Mouse (Mus musculus) erythroblast, adult 5-6 weeks (primary cell): ENCODE measurements around the gene Slc9a2. TPM values are rescaled to one million over a fixed set of nuclear protein-coding genes. Genes with fewer than 3 reads are reported as not detected.
"Not testable (repeated sequence)": the region's sequence is repeated elsewhere in the genome, so short reads cannot be mapped to it uniquely, and the experiment has no call there.

Experiments
- ATAC-seq: replicated peaks from 2 replicates; pipeline ENCODE4 v1.8.0; 2016; ENCODE audit warnings: moderate number of reproducible peaks, mild to moderate bottlenecking, moderate TSS enrichment, inconsistent platforms; ENCODE audit not compliant: poor library complexity, low FRiP score, severe bottlenecking
- total RNA-seq, 2 experiments: library from RNA; stranded (forward) in 1 of 2; stranded (reverse) in 1 of 2; fragments of 150-400 nt in 1 of 2; fragments of 200-764, 138-1000 nt in 1 of 2; gene quantifications; 2 replicates each; pipeline versions ENCODE4 v1.2.3 to v1.2.4; 2015 to 2017; ENCODE audit warnings: low replicate concordance in 2 of 2

Slc9a2 gene
- total RNA-seq (2015; ENCODE audit: low replicate concordance) (not detected in 2 replicates), total RNA-seq (2017; ENCODE audit: low replicate concordance) (not detected in 2 replicates)

GRCm38 (mm10) chr1:40680067-40680867, at the start of gene Slc9a2:
Gene Slc9a2, plus strand, starts transcription at chr1:40680574.
- ATAC-seq = no peak

GRCm38 (mm10) chr1:40632407-40633062, 47.8 kb upstream of the Slc9a2 start:
- no peak for ATAC-seq

GRCm38 (mm10) chr1:40634608-40635007, 45.8 kb upstream of the Slc9a2 start:
- no peak for ATAC-seq

- no peak for ATAC-seq
These were observed 32.1 kb upstream of the Slc9a2 start for GRCm38 (mm10) chr1:40648234-40648633.

- no peak for ATAC-seq
These were observed 29.4 kb upstream of the Slc9a2 start for GRCm38 (mm10) chr1:40650803-40651497.

GRCm38 (mm10) chr1:40657035-40657434, 23.3 kb upstream of the Slc9a2 start:
- no peak for ATAC-seq

- ATAC-seq = no peak
These were observed 22.3 kb upstream of the Slc9a2 start for GRCm38 (mm10) chr1:40657978-40658496.

- ATAC-seq = no peak
These were observed 21.4 kb upstream of the Slc9a2 start for GRCm38 (mm10) chr1:40659017-40659416.

GRCm38 (mm10) chr1:40659496-40659895, 20.9 kb upstream of the Slc9a2 start:
- ATAC-seq = no peak

- no peak for ATAC-seq
These were observed 19.5 kb upstream of the Slc9a2 start for GRCm38 (mm10) chr1:40660838-40661237.

GRCm38 (mm10) chr1:40665401-40666370, 14.7 kb upstream of the Slc9a2 start:
- ATAC-seq = no peak

GRCm38 (mm10) chr1:40667442-40667841, 12.9 kb upstream of the Slc9a2 start:
- ATAC-seq = not testable (repeated sequence)

- ATAC-seq = no peak
These were observed 10.3 kb upstream of the Slc9a2 start for GRCm38 (mm10) chr1:40670025-40670424.

GRCm38 (mm10) chr1:40671490-40671889, 8.9 kb upstream of the Slc9a2 start:
- ATAC-seq = peak; percentile 62

- ATAC-seq = no peak
These were observed 3.1 kb upstream of the Slc9a2 start for GRCm38 (mm10) chr1:40677306-40677705.

- no peak for ATAC-seq
These were observed 709 bp downstream of the Slc9a2 start for GRCm38 (mm10) chr1:40680868-40681698.

GRCm38 (mm10) chr1:40681699-40682510, 1.5 kb downstream of the Slc9a2 start:
- no peak for ATAC-seq

GRCm38 (mm10) chr1:40694296-40694695, 13.9 kb downstream of the Slc9a2 start:
- ATAC-seq = no peak
